Mouse (Mus musculus) liver, embryonic 14.5 days (tissue): ENCODE measurements around the gene Racgap1.

Experiments
- CTCF ChIP-seq: IDR thresholded peaks from 2 replicates; pipeline ENCODE4 v1.5.1; 2016; ENCODE audit warnings: antibody characterized with exemption, low read depth, control low read depth
- EP300 ChIP-seq: IDR thresholded peaks from 2 replicates; pipeline ENCODE4 v1.6.1; 2016; ENCODE audit warnings: antibody characterized with exemption, low read depth

DNA sequence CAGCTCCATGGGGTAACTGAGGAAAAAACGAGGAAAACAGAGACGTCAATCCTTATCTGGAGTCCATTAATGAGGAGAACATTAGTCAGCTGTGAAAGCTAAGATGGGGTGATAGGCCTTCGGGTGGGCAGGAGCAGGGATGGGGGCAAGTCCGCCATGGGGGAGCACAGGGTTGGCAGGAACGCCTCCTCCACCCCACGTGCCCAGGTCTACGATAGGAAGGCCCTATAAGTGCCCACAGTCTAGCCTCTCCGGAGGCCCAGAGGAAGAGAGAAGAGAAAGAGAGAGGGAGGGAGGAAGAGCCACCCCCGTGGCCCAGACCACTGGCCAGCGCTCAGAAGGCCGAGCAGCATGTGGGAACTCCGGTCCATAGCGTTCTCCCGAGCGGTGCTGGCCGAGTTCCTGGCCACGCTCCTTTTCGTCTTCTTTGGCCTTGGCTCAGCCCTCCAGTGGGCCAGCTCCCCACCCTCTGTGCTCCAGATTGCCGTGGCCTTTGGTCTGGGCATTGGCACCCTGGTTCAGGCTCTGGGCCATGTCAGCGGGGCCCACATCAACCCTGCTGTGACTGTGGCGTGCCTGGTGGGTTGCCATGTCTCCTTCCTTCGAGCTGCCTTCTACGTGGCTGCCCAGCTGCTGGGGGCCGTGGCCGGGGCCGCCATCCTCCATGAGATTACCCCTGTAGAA, 72.5 kb downstream of the Racgap1 start, which contains the start of gene Aqp2:
- TF ChIP-seq CTCF (no peak), EP300 (no peak)
